Mouse (Mus musculus) liver, embryonic 12.5 days (tissue): ENCODE measurements around the gene Olfr830. TPM values are rescaled to one million over a fixed set of nuclear protein-coding genes. Genes with fewer than 3 reads are reported as not detected.
"Not testable (repeated sequence)": the region's sequence is repeated elsewhere in the genome, so short reads cannot be mapped to it uniquely, and the experiment has no call there.

Experiments used
- ATAC-seq: fragments of 200-750 bp; cut with Nextera tagmentation; 2 replicates; pipeline ENCODE4 v1.8.0; 2017; ENCODE audit warnings: moderate number of reproducible peaks, mild to moderate bottlenecking, moderate library complexity
- H3K27ac ChIP-seq: fragments of 300-500 bp; sonication (generic); 2 replicates; pipeline ENCODE4 v1.5.1; 2016; ENCODE audit warnings: mild to moderate bottlenecking
- H3K27me3 ChIP-seq: fragments of 300-500 bp; sonication (generic); replicated peaks from 2 replicates; pipeline ENCODE4 v1.6.1; 2016; ENCODE audit warnings: mild to moderate bottlenecking, moderate library complexity
- H3K36me3 ChIP-seq: fragments of 300-500 bp; sonication (generic); 2 replicates; pipeline ENCODE4 v1.6.1; 2016; ENCODE audit warnings: mild to moderate bottlenecking, moderate library complexity
- H3K4me1 ChIP-seq: fragments of 300-500 bp; sonication (generic); 2 replicates; pipeline ENCODE4 v1.6.1; 2016
- H3K4me2 ChIP-seq: fragments of 300-500 bp; sonication (generic); 2 replicates; pipeline ENCODE4 v1.6.1; 2016; ENCODE audit warnings: mild to moderate bottlenecking, moderate library complexity
- H3K4me3 ChIP-seq: fragments of 300-500 bp; sonication (generic); 2 replicates; pipeline ENCODE4 v1.5.1; 2016; ENCODE audit warnings: mild to moderate bottlenecking, moderate library complexity
- H3K9ac ChIP-seq: fragments of 300-500 bp; sonication (generic); 2 replicates; pipeline ENCODE4 v1.6.1; 2016; ENCODE audit warnings: mild to moderate bottlenecking, moderate library complexity
- H3K9me3 ChIP-seq: fragments of 300-500 bp; sonication (generic); replicated peaks from 2 replicates; pipeline ENCODE4 v1.6.1; 2016; ENCODE audit warnings: mild to moderate bottlenecking, moderate library complexity
- WGBS: fragments of 180-500 bp; shearing (Covaris S2); methylation state at CpG from one replicate; pipeline ENCODE4 v1.1.7; 2016; ENCODE audit not compliant: insufficient replicate concordance; 5-methylcytosine and 5-hydroxymethylcytosine counted together
- polyA plus RNA-seq: library from polyadenylated mRNA; unstranded; fragments of >200 nt; fragmentation: Nextera tagmentation; extraction: Ambion mirVana; gene quantifications from 2 replicates; pipeline ENCODE4 v1.2.1, GENCODE M21; 2016

Olfr830 gene
- not detected in 2 replicates for polyA plus RNA-seq

DNA sequence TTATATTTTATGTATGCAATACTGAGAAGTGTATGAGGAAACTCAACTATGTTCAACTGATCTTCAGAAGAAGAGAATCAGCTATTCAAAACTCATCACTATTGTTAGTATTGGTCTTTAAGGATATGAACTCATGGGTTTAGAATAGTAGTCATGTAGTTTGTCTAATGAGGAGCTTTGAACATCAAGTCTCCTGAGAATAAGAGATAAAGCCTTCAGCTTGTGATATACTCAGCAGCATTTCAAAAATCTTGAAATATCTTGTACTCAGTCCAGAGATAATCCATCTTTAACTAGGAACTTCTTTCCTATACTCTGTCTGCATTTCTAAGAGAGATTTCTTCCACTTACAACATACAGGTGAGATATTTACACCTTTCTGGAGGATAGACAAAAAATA, at the start of gene Olfr830:
Olfr830 (plus strand) TSS at position 301 of the 400 bp plus-strand sequence.
- H3K9me3 ChIP-seq = no peaks in the 10 kb centered on the region
- no peak within 1 kb of the TSS for H3K4me3 ChIP-seq
- H3K4me1 ChIP-seq = no peaks in the 10 kb centered on the region
- H3K36me3 ChIP-seq = no peaks in the 10 kb centered on the region
- no peaks in the 10 kb centered on the region for H3K27me3 ChIP-seq
- no peak within 1 kb of the TSS for H3K27ac ChIP-seq
- no peak within 1 kb of the TSS for H3K9ac ChIP-seq
- no peak for ATAC-seq
- H3K4me2 ChIP-seq = no peak within 1 kb of the TSS

GRCm38 (mm10) chr9:18854633-18855032, 19.9 kb upstream of the Olfr830 start, which contains the start of gene Olfr829:
Olfr829 (plus strand) TSS chr9:18854933.
- WGBS = 30% methylated on average over 1 of the region's 1 CpGs
- no peak within 1 kb of the TSS for H3K4me2 ChIP-seq
- no peak within 1 kb of the TSS for H3K9ac ChIP-seq
- no peak for ATAC-seq
- H3K9me3 ChIP-seq = no peaks in the 10 kb centered on the region
- H3K36me3 ChIP-seq = no peaks in the 10 kb centered on the region
- H3K27ac ChIP-seq = no peak within 1 kb of the TSS
- H3K4me1 ChIP-seq = no peaks in the 10 kb centered on the region
- H3K4me3 ChIP-seq = no peak within 1 kb of the TSS
- H3K27me3 ChIP-seq = no peaks in the 10 kb centered on the region

DNA sequence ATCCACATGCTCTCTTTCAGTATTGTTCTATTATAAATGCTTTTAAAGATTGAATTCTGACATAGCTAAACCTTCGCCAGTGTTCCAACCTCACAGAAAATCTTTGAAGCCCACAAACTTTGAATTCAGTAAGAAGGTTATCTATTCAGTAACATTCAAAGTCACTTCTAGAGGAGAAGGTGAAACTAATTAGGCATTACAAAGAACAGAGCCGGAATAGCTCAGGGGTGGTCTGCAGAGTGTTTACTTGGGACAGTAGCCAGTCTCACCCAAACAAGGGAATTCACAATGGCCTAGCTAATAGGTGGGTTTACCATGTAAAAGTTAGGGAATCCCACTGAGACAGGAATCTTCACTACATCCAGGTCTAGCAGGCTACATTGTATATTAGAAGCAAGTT, 33.2 kb downstream of the Olfr830 start:
- 70% methylated on average over 2 of the region's 2 CpGs for WGBS
- not testable (repeated sequence) for H3K9ac ChIP-seq, H3K4me3 ChIP-seq, H3K4me2 ChIP-seq, H3K9me3 ChIP-seq, H3K36me3 ChIP-seq, H3K27me3 ChIP-seq, H3K4me1 ChIP-seq, H3K27ac ChIP-seq, ATAC-seq

DNA sequence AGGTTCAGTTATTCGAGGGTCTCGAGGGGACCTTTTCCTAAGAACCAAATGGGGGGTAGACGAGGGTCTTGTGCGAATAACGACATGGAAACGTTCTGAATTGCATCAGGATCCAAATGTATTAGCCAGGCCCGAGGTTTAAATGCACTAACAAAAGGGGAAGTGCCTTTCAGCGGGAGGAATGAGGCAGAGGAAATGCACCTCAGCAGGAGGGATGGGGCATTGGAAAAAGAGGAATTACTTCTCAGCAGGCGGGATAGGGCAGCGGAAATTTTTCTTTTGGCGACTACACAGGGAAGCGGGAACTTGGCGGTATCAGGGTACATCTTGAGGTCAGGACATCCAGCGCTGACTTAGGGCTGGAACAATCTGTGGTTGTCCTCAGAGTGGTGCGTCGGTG, 53.4 kb downstream of the Olfr830 start:
- not testable (repeated sequence) for H3K9me3 ChIP-seq, H3K36me3 ChIP-seq, H3K9ac ChIP-seq, H3K4me2 ChIP-seq, H3K27ac ChIP-seq, H3K4me1 ChIP-seq, H3K27me3 ChIP-seq, ATAC-seq, H3K4me3 ChIP-seq
- 65% methylated on average over 16 of the region's 16 CpGs for WGBS

Other genes starting within 250 kb of the Olfr830 start
- 0.37 and 0.39 TPM in 2 replicates for gene Muc16, start 200.2 kb upstream of the Olfr830 start, polyA plus RNA-seq
- not detected in 2 replicates for gene Olfr24, start 110.7 kb upstream of the Olfr830 start, polyA plus RNA-seq
- gene Olfr828, start 55.2 kb upstream of the Olfr830 start, polyA plus RNA-seq = not detected in 2 replicates
- gene Olfr829, start 19.8 kb upstream of the Olfr830 start, polyA plus RNA-seq = not detected in 2 replicates
- not detected in 2 replicates for gene Olfr832, start 62.4 kb downstream of the Olfr830 start, polyA plus RNA-seq
- gene Olfr834, start 113.3 kb downstream of the Olfr830 start, polyA plus RNA-seq = not detected in 2 replicates
- gene Olfr835, start 158.0 kb downstream of the Olfr830 start, polyA plus RNA-seq = not detected in 2 replicates
- not detected in 2 replicates for gene Olfr836, start 245.7 kb downstream of the Olfr830 start, polyA plus RNA-seq